Mouse (Mus musculus) gastrocnemius, adult 18-20 months (tissue): ENCODE data around the gene Carns1. TPM values are rescaled to one million over a fixed set of nuclear protein-coding genes. Genes with fewer than 3 reads are reported as not detected.
A peak's percentile ranks its signal among the peaks of the same experiment; 100 is the strongest.
"Not testable (repeated sequence)": the region's sequence is repeated elsewhere in the genome, so short reads cannot be mapped to it uniquely, and the experiment has no call there.

Experiments used
- DNase-seq: peaks from one replicate; pipeline ENCODE4 v3.0.0; 2021; ENCODE audit warnings: low spot score
- total RNA-seq, 2 experiments: library from RNA; stranded (reverse); gene quantifications; 2 replicates each; pipeline ENCODE4 v1.2.3; 2021

Carns1 gene
- total RNA-seq, 2 experiments from 2014 or later, result 21.8 to 30.3 TPM

- no peak for DNase-seq
Observed at GRCm38 (mm10) chr19:4150567-4151487, 24.5 kb downstream of the Carns1 start.

GRCm38 (mm10) chr19:4149764-4150461 lies 25.4 kb downstream of the Carns1 start:
- no peak for DNase-seq

- no peak for DNase-seq
Observed at GRCm38 (mm10) chr19:4149283-4149682, 26.0 kb downstream of the Carns1 start.

GRCm38 (mm10) chr19:4148819-4149218 lies 26.5 kb downstream of the Carns1 start:
- DNase-seq, result no peak

- DNase-seq, result peak; percentile 97
Observed at GRCm38 (mm10) chr19:4148491-4148806, 26.8 kb downstream of the Carns1 start, which contains the start of gene Coro1b. Coro1b (plus strand) TSS chr19:4148619.

GRCm38 (mm10) chr19:4147782-4148490 lies 27.3 kb downstream of the Carns1 start:
- DNase-seq, result no peak

GRCm38 (mm10) chr19:4147022-4147405 lies 28.3 kb downstream of the Carns1 start:
- no peak for DNase-seq

- no peak for DNase-seq
Observed at GRCm38 (mm10) chr19:4146366-4147021, 28.8 kb downstream of the Carns1 start.

- no peak for DNase-seq
Observed at GRCm38 (mm10) chr19:4145936-4146335, 29.3 kb downstream of the Carns1 start.

- DNase-seq, result peak; percentile 33
Observed at GRCm38 (mm10) chr19:4144550-4145498, 30.5 kb downstream of the Carns1 start.

- DNase-seq, result no peak
Observed at GRCm38 (mm10) chr19:4143759-4144268, 31.5 kb downstream of the Carns1 start, which contains the start of gene Cabp4. Cabp4 (minus strand) TSS chr19:4144033.

- DNase-seq, result no peak
Observed at GRCm38 (mm10) chr19:4142416-4143173, 32.7 kb downstream of the Carns1 start.

GRCm38 (mm10) chr19:4140147-4140546 lies 35.1 kb downstream of the Carns1 start:
- DNase-seq, result no peak

- DNase-seq, result no peak
Observed at GRCm38 (mm10) chr19:4139446-4139845, 35.8 kb downstream of the Carns1 start, which contains the start of gene Gpr152. Gpr152 (plus strand) TSS chr19:4139787.

- no peak for DNase-seq
Observed at GRCm38 (mm10) chr19:4137913-4138312, 37.4 kb downstream of the Carns1 start.

- no peak for DNase-seq
Observed at GRCm38 (mm10) chr19:4136463-4136862, 38.8 kb downstream of the Carns1 start.

- DNase-seq, result not testable (repeated sequence)
Observed at GRCm38 (mm10) chr19:4135963-4136345, 39.3 kb downstream of the Carns1 start.

- not testable (repeated sequence) for DNase-seq
Observed at GRCm38 (mm10) chr19:4135229-4135962, 39.9 kb downstream of the Carns1 start.
